Mouse (Mus musculus): Measurements from ENCODE around the gene Rnf213. TPM values are rescaled to one million over a fixed set of nuclear protein-coding genes. Genes with fewer than 3 reads are reported as not detected.
"Not testable (repeated sequence)": the region's sequence is repeated elsewhere in the genome, so short reads cannot be mapped to it uniquely, and the experiment has no call there.

The Rnf213 gene
- polyA plus RNA-seq, 1 experiment, result 181 TPM

DNA sequence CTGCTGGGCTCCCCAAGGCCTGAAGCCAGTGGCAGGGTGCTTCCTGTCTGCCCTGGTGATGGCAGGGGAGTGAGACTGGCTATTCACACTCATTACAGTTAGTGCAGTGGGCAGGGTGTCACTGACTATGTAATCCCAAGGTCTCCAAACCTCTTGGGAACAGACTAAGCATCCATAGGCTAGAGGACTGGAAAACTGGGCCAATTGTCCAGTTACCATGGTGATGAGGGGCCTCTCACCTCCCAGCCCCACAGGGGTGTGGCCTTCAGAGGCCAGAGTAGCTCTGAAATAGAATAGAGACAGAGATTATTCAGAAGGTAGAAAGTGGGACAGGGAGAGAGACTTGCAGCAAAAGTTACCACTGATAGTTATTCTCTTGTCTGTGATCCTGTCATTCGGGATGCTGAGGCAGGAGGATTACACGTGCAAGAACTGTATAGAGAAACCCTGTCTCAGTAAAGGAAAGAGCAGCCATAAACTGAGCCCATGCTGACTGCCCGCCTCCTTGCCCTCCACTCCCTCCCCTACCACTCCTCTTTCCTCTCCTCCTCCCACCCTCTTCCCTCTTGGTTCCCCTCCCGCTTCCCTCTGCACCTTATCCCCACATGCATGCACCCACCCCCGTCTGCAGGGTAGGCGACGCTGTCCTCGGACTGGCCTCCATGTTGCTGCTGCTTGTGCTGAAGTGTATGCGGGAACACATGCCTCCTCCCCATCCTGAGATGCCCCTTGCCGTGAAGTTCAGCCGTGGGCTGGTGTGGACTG, 29.9 kb upstream of the Rnf213 start:
- no peak for TF ChIP-seq POLR2A (IDR thresholded peaks at IDR 0.05; ENCODE audit: borderline replicate concordance, low read depth, low read length)
- no peak for TF ChIP-seq CTCF (IDR thresholded peaks at IDR 0.05; ENCODE audit: low read depth, low read length)
- Histone ChIP-seq H3K27ac (ENCODE audit: insufficient read depth, low read depth, low read length) (no peak overlapping the region), H3K4me3 (ENCODE audit: insufficient read depth, low read length) (no peak overlapping the region)

DNA sequence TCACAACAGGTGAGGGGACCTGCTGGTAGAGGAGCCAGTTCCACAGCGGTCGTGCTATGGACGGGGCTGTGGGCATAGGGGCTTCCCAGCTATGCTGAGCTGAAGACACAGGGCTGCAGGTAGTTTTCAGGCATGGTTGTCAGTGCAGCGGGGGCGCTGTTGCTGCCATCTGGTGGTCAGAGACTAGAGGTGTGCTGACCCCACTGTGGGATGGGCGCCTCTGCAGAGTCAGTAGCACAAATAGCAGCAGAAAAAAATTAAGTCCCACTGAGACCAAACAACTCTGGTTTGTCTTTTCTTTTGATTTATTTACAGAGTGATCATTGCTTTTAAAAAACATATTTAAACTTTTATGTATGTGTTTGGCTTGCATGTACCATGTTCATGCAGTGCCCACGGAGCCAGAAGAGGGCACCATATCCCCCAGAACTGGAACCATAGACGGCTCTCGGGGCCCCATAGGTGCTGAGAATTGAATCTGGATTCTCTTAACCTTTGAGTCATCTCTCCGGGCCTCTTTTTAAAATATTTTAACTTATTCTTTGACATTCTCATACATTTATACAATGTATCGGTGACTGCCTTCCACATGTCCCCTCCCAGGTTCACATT, 29.3 kb upstream of the Rnf213 start:
- TF ChIP-seq POLR2A (IDR thresholded peaks at IDR 0.05; ENCODE audit: borderline replicate concordance, low read depth, low read length) (no peak), CTCF (IDR thresholded peaks at IDR 0.05; ENCODE audit: low read depth, low read length) (peak; percentile 86)
- no peak overlapping the region for H3K4me3 ChIP-seq (ENCODE audit: insufficient read depth, low read length)
- no peak overlapping the region for H3K27ac ChIP-seq (ENCODE audit: insufficient read depth, low read depth, low read length)
- 0 out of 2 replicates have a peak, but pooled peaks cover 1% of the 10 kb centered on the region for H3K4me1 ChIP-seq (ENCODE audit: control insufficient read depth, insufficient read depth, low read length)

More for the DNA sequence above, 29.9 kb upstream of the Rnf213 start:
- H3K4me1 ChIP-seq (ENCODE audit: control insufficient read depth, insufficient read depth, low read length), result no peaks in the 10 kb centered on the region

DNA sequence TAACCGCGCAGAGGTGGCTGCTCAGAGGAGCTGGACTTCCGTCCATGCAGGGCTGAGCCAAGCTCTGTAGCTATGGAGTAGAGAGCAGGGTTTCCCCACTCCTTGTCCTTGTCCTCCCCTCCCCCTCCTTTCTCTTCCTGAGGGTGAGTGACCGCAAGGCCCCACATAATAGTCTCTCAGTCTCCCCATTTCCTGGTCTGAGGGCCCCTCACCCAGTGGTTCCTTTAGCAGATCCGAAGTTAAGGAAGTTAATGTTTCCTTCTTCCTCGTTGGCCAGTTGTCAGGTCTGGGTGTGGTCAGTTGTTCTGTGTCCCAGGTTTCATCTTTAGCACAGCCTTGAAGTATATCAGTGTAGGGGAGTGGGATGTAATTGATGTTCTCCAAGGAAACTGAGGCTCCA, 17.5 kb upstream of the Rnf213 start:
- H3K4me3 ChIP-seq (ENCODE audit: insufficient read depth, low read length), result no peak overlapping the region
- peak overlapping the region; percentile 51 for H3K27ac ChIP-seq (ENCODE audit: insufficient read depth, low read depth, low read length)

DNA sequence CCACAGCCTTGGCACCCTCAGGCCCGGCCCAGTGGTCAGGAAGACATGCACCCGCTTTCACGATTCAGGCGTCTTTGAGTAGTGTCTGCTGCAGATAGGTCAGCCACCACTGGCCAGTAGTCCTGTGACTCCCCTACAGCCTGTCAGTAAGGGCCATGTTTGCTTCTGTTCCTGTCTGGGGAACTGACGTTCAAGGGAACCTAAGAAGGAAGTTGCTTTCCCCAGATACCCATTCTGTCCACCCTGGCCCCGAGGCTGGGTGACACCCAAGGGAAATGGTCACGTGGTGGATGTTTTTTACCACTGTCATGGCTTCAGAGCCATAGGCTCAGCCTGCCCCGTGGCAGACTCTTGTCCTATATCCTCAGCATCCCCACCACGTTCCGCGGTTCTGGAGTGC, 15.6 kb upstream of the Rnf213 start:
- H3K27ac ChIP-seq (ENCODE audit: insufficient read depth, low read depth, low read length), result peak overlapping the region; percentile 70
- H3K4me3 ChIP-seq (ENCODE audit: insufficient read depth, low read length), result no peak overlapping the region
- TF ChIP-seq POLR2A (IDR thresholded peaks at IDR 0.05; ENCODE audit: borderline replicate concordance, low read depth, low read length) (no peak), CTCF (IDR thresholded peaks at IDR 0.05; ENCODE audit: low read depth, low read length) (no peak)
- peaks cover 46% of the 10 kb centered on the region for H3K4me1 ChIP-seq (ENCODE audit: control insufficient read depth, insufficient read depth, low read length)

More for the DNA sequence above, 17.5 kb upstream of the Rnf213 start:
- TF ChIP-seq POLR2A (IDR thresholded peaks at IDR 0.05; ENCODE audit: borderline replicate concordance, low read depth, low read length), result no peak
- TF ChIP-seq CTCF (IDR thresholded peaks at IDR 0.05; ENCODE audit: low read depth, low read length), result no peak
- H3K4me1 ChIP-seq (ENCODE audit: control insufficient read depth, insufficient read depth, low read length), result peaks cover 42% of the 10 kb centered on the region

DNA sequence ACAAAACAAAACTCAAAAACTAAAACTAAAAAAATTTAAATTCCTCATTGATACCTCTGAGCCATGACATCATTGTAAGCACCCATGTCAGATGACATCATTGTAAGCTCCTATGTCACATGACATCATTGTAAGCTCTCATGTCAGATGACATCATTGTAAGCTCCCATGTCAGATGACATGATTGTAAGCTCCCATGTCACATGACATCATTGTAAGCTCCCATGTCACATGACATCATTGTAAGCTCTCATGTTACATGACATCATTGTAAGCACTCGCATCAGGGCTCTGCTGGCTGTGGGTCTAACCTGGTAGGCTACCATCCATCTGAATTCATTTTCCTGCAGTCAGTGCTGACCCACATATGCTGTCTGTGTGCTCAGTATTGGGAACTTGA, 14.3 kb upstream of the Rnf213 start:
- TF ChIP-seq CTCF (IDR thresholded peaks at IDR 0.05; ENCODE audit: low read depth, low read length) (no peak), POLR2A (IDR thresholded peaks at IDR 0.05; ENCODE audit: borderline replicate concordance, low read depth, low read length) (no peak)

DNA sequence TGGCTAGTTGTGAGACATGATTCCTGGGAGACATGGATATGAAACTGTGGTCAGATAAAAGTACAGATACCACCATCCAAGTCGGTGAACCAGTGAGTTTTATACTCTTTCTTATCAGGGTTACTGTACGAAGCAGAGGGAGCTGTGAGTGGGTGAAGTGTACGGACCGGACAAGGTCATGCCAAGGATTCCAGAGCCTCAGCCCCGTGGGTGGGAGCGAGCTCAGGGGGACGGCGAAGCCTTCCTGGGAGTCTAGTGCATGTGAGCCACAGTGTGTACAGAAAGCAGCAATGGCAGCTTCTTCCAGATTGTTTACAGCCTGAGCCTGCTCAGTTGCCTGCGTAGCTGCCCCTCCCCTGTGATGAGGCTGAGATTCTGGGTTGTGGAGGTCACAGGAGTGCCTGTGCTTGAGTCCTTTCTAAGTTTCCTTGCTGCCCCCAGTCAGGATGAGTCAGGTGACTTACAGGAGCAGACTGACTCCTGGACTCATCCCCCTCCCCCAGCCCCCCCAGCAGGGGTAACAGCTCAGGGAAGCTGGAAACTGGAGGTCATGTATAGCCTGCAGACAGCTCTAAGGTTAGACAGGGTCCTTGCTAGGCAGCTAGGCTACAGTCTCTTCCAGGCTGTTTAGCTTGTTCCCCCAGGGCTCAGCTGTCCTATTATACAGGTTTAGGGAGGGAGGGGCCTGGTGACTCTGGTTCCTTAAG, 11.1 kb upstream of the Rnf213 start:
- H3K4me1 ChIP-seq (ENCODE audit: control insufficient read depth, insufficient read depth, low read length), result peaks cover 37% of the 10 kb centered on the region
- H3K27ac ChIP-seq (ENCODE audit: insufficient read depth, low read depth, low read length), result no peak overlapping the region
- H3K4me3 ChIP-seq (ENCODE audit: insufficient read depth, low read length), result no peak overlapping the region
- TF ChIP-seq POLR2A (IDR thresholded peaks at IDR 0.05; ENCODE audit: borderline replicate concordance, low read depth, low read length) (no peak), CTCF (IDR thresholded peaks at IDR 0.05; ENCODE audit: low read depth, low read length) (no peak)

More for the DNA sequence above, 14.3 kb upstream of the Rnf213 start:
- Histone ChIP-seq H3K4me3 (ENCODE audit: insufficient read depth, low read length) (no peak overlapping the region), H3K4me1 (ENCODE audit: control insufficient read depth, insufficient read depth, low read length) (peaks cover 49% of the 10 kb centered on the region), H3K27ac (ENCODE audit: insufficient read depth, low read depth, low read length) (no peak overlapping the region)

DNA sequence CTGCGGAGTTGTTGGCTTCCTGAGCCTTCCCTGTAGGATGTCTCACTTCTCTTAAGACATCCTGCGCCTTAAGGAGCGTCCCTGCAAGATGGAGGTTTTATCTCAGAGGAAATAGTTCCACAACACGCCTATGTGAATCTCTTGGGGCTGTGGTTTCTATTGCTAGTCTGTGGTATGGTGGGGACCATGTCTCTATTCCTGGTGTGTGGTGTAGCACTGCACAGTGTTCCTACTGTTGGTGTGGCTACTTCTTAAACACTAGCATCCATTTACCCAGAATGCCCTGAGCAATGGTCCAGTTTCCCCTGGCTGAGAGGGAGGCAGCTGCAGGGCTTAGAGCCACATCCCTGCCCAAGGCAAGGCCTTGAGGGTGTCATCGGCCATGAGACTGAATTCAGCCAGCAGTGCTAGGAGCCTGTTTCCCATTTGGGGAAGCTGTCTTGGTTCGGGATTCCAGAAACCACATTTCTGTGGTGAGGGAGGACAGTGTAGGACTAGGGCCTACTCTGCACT, 10.5 kb upstream of the Rnf213 start:
- peaks cover 34% of the 10 kb centered on the region for H3K4me1 ChIP-seq (ENCODE audit: control insufficient read depth, insufficient read depth, low read length)
- peak overlapping the region; percentile 6; the same call in 1 of the 2 replicates for H3K27ac ChIP-seq (ENCODE audit: insufficient read depth, low read depth, low read length)
- TF ChIP-seq POLR2A (IDR thresholded peaks at IDR 0.05; ENCODE audit: borderline replicate concordance, low read depth, low read length) (no peak), CTCF (IDR thresholded peaks at IDR 0.05; ENCODE audit: low read depth, low read length) (no peak)
- H3K4me3 ChIP-seq (ENCODE audit: insufficient read depth, low read length), result no peak overlapping the region

DNA sequence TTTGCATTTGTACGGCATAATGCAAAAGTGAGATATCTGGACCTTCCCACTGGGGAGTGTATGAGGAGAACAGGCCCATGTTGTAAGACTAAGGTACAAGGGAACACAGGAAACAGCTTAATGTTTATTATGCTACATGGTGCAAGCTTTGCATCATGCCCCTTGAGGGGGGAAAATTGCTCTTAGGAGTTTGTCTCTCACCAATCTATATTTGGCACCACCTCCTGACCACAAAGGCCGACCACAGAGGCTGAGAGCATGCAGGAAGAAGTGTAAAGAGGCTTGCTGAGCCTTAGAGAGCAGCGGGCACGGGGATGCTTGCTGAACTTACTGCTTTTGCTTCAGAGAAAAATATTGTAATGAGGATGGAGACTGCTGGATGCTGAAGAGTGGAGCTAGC, 8.0 kb upstream of the Rnf213 start:
- H3K4me1 ChIP-seq (ENCODE audit: control insufficient read depth, insufficient read depth, low read length), result peaks cover 37% of the 10 kb centered on the region
- no peak for TF ChIP-seq CTCF (IDR thresholded peaks at IDR 0.05; ENCODE audit: low read depth, low read length)
- H3K27ac ChIP-seq (ENCODE audit: insufficient read depth, low read depth, low read length), result peak overlapping the region; percentile 32
- no peak overlapping the region for H3K4me3 ChIP-seq (ENCODE audit: insufficient read depth, low read length)

DNA sequence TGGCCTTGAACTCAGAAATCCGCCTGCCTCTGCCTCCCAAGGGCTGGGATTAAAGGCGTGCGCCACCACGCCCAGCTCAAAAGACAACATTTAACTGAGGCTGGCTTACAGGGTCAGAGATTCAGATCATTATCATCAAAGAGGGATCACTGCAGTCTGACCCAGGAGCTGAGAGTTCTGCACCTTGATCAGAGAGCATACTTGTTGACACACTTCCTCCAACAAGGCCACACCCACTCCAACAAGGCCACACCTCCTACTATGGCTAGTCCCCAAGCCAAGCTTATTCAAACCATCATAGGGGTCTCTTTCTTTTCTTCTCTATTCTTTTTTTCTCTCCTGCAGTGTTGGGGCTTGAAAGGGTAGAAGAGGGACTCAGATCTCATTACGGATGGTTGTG, 6.6 kb upstream of the Rnf213 start:
- Histone ChIP-seq H3K4me3 (ENCODE audit: insufficient read depth, low read length) (no peak overlapping the region), H3K4me1 (ENCODE audit: control insufficient read depth, insufficient read depth, low read length) (peaks cover 39% of the 10 kb centered on the region), H3K27ac (ENCODE audit: insufficient read depth, low read depth, low read length) (no peak overlapping the region)
- no peak for TF ChIP-seq POLR2A (IDR thresholded peaks at IDR 0.05; ENCODE audit: borderline replicate concordance, low read depth, low read length)
- TF ChIP-seq CTCF (IDR thresholded peaks at IDR 0.05; ENCODE audit: low read depth, low read length), result no peak

DNA sequence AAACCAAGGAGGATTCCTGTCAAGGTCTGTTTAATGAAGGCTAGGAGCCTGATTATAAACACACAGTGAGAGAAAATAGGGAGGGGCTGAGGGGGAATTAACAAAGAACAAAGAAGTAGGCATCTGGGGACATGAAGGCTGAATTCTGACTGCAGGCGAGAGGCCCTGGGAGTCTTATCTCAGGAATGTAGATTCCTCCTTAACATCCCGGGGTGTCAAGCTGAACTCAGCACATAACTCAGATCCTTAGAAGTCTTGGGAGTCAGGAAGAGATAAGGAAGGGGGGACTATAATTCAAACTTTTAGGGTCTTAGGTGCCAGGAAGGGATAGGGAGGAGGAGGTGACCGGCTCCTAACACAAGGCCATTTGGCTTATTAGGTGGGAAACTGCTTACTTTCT, 5.6 kb upstream of the Rnf213 start:
- H3K4me3 ChIP-seq (ENCODE audit: insufficient read depth, low read length); H3K27ac ChIP-seq (ENCODE audit: insufficient read depth, low read depth, low read length): not testable (repeated sequence)
- H3K4me1 ChIP-seq (ENCODE audit: control insufficient read depth, insufficient read depth, low read length), result peaks cover 45% of the 10 kb centered on the region
